In genomic region chr4:136333191-136333590, GRCm38 (mm10) we compare ENCODE assay signal across 25 mouse cellular contexts.
"Had no signal": no experiment of that assay in that cellular context is flagged by ENCODE, and none has a peak within 500 bp of the region (broad histone marks: within the 10 kb centered on the region; RNA-seq: fewer than 3 reads in every experiment).

No protein-coding gene starts in this region.

- H3K9me3 ChIP-seq: heart, embryonic 10.5 days; hindbrain, embryonic 10.5 days; hindbrain, embryonic 12.5 days; intestine, embryonic 15.5 days; limb, embryonic 10.5 days; limb, embryonic 12.5 days; liver, embryonic 13.5 days had no signal

- H3K27ac ChIP-seq: gastrocnemius, adult 2 months; heart, adult 2 months; heart, embryonic 10.5 days; hindbrain, embryonic 10.5 days; hindbrain, embryonic 12.5 days; hindbrain, embryonic 14.5 days; intestine, embryonic 15.5 days; layer of hippocampus, adult 2 months; left cerebral cortex, adult 2 months; limb, embryonic 10.5 days; limb, embryonic 12.5 days; liver, embryonic 13.5 days had no signal

- DNase-seq: gastrocnemius, adult 2 months; gastrocnemius, postnatal 10 days; gastrocnemius, postnatal 25 days; heart, adult 2 months; heart, postnatal 10 days; heart, postnatal 4 days; kidney, adult 18-20 months; kidney, postnatal 10 days; kidney, postnatal 25 days; kidney, postnatal 4 days; liver; liver, embryonic 13.5 days had no signal

- H3K4me1 ChIP-seq: hindbrain, embryonic 10.5 days; hindbrain, embryonic 12.5 days; intestine, embryonic 15.5 days; limb, embryonic 10.5 days; limb, embryonic 12.5 days; liver, embryonic 13.5 days had no signal

- ATAC-seq: hindbrain, embryonic 16.5 days; inflammation-experienced regulatory T-cells, adult 6 months; intestine, embryonic 15.5 days; intestine, postnatal 0 days had no signal

- H3K4me3 ChIP-seq: gastrocnemius, adult 2 months; heart, adult 2 months; heart, embryonic 10.5 days; hindbrain, embryonic 10.5 days; hindbrain, embryonic 12.5 days; intestine, embryonic 15.5 days; layer of hippocampus, adult 2 months; left cerebral cortex, adult 2 months; limb, embryonic 10.5 days; limb, embryonic 12.5 days; liver, embryonic 13.5 days had no signal

- H3K9ac ChIP-seq: hindbrain, embryonic 12.5 days; hindbrain, embryonic 14.5 days; intestine, embryonic 15.5 days; limb, embryonic 12.5 days; liver, embryonic 13.5 days had no signal

- H3K27me3 ChIP-seq: hindbrain, embryonic 12.5 days; intestine, embryonic 15.5 days; limb, embryonic 12.5 days; liver, embryonic 13.5 days had no signal

- H3K4me2 ChIP-seq: hindbrain, embryonic 12.5 days; hindbrain, embryonic 14.5 days; intestine, embryonic 15.5 days; limb, embryonic 12.5 days; liver, embryonic 11.5 days; liver, embryonic 13.5 days had no signal
